Mouse (Mus musculus): ENCODE results near the gene Myo1b. TPM values are rescaled to one million over a fixed set of nuclear protein-coding genes. Genes with fewer than 3 reads are reported as not detected.

The Myo1b gene
- polyA plus RNA-seq, 1 experiment = 1.0 TPM

GRCm38 (mm10) chr1:51804296-51805039 is 111.4 kb downstream of the Myo1b start:
- Histone ChIP-seq H3K27me3 (ENCODE audit: control insufficient read depth, insufficient read depth, low read length) (no peaks in the 10 kb centered on the region), H3K4me3 (ENCODE audit: extremely low read depth, insufficient read depth, insufficient read length) (no peak overlapping the region), H3K36me3 (ENCODE audit: control insufficient read depth, insufficient read depth, low read length) (no peaks in the 10 kb centered on the region), H3K4me1 (ENCODE audit: control insufficient read depth, insufficient read depth, insufficient read length) (no peaks in the 10 kb centered on the region; the same call in 1 of the 2 replicates), H3K27ac (ENCODE audit: insufficient read depth, low read length) (no peak overlapping the region)
- no peak for TF ChIP-seq POLR2A (IDR thresholded peaks at IDR 0.05; ENCODE audit: low read depth, low read length)
- TF ChIP-seq CTCF (IDR thresholded peaks at IDR 0.05; ENCODE audit: extremely low read depth, insufficient read depth, insufficient read length, insufficient replicate concordance) = no peak
- whole genome bisulfite sequencing = 86% methylated on average over 12 of the region's 12 CpGs
- no peak for DNase-seq (ENCODE audit: low read depth in 1 of 2, low spot score in 2 of 2)

- H3K4me1 ChIP-seq (ENCODE audit: control insufficient read depth, insufficient read depth, insufficient read length) = no peaks in the 10 kb centered on the region
- TF ChIP-seq POLR2A (IDR thresholded peaks at IDR 0.05; ENCODE audit: low read depth, low read length) (no peak), CTCF (IDR thresholded peaks at IDR 0.05; ENCODE audit: extremely low read depth, insufficient read depth, insufficient read length, insufficient replicate concordance) (no peak)
- H3K4me3 ChIP-seq (ENCODE audit: extremely low read depth, insufficient read depth, insufficient read length) = no peak overlapping the region
- 87% methylated on average over 7 of the region's 7 CpGs for WGBS
- DNase-seq (ENCODE audit: low read depth in 1 of 2, low spot score in 2 of 2) = no peak
- H3K27ac ChIP-seq (ENCODE audit: insufficient read depth, low read length) = no peak overlapping the region
- H3K36me3 ChIP-seq (ENCODE audit: control insufficient read depth, insufficient read depth, low read length) = no peaks in the 10 kb centered on the region
- no peaks in the 10 kb centered on the region for H3K27me3 ChIP-seq (ENCODE audit: control insufficient read depth, insufficient read depth, low read length)
Measured at GRCm38 (mm10) chr1:51798011-51798471, 117.8 kb downstream of the Myo1b start.

DNA sequence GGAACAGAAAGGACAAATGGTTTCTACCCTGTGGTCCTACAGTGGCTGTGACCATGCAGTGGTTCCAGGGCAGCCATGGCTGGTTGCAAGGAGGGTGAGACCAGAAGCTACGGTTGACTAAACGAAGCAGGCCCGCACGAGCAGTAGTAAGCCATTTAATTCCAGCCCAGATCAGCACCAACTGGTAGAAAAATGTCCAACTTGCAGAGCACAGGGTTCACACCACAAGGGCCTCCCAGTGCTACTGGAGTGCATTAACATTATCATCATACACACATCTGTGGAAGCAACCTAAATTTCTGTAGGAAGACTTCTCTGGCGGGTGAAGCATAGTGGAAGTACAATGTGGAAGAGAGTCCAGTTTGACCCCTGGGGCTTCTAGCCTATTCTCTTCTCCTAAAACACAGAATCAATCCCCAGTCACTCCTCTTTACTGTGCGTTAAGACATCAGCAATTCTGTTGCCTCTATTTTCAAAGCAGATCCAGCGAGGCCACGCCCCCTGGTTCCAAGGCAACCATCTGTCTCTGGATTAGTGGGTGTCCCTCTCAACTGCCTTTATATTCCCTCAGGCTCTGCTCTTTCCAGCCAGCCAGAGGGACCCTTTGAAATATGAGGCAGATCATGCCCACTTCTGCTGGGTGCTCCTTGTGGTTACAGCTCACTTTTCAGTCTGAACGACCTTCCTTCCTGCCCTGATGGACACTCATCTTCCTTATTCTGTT is 120.1 kb downstream of the Myo1b start:
- DNase-seq (ENCODE audit: low read depth in 1 of 2, low spot score in 2 of 2) = no peak
- Histone ChIP-seq H3K4me1 (ENCODE audit: control insufficient read depth, insufficient read depth, insufficient read length) (no peaks in the 10 kb centered on the region), H3K27me3 (ENCODE audit: control insufficient read depth, insufficient read depth, low read length) (no peaks in the 10 kb centered on the region), H3K4me3 (ENCODE audit: extremely low read depth, insufficient read depth, insufficient read length) (no peak overlapping the region), H3K27ac (ENCODE audit: insufficient read depth, low read length) (no peak overlapping the region), H3K36me3 (ENCODE audit: control insufficient read depth, insufficient read depth, low read length) (no peaks in the 10 kb centered on the region)
- 87% methylated on average over 9 of the region's 9 CpGs for WGBS
- TF ChIP-seq POLR2A (IDR thresholded peaks at IDR 0.05; ENCODE audit: low read depth, low read length) (no peak), CTCF (IDR thresholded peaks at IDR 0.05; ENCODE audit: extremely low read depth, insufficient read depth, insufficient read length, insufficient replicate concordance) (no peak)

GRCm38 (mm10) chr1:51789269-51789668 is 126.6 kb downstream of the Myo1b start:
- 63% methylated on average over 6 of the region's 6 CpGs for WGBS
- Histone ChIP-seq H3K27ac (ENCODE audit: insufficient read depth, low read length) (no peak overlapping the region), H3K4me3 (ENCODE audit: extremely low read depth, insufficient read depth, insufficient read length) (no peak overlapping the region), H3K27me3 (ENCODE audit: control insufficient read depth, insufficient read depth, low read length) (no peaks in the 10 kb centered on the region), H3K4me1 (ENCODE audit: control insufficient read depth, insufficient read depth, insufficient read length) (no peaks in the 10 kb centered on the region), H3K36me3 (ENCODE audit: control insufficient read depth, insufficient read depth, low read length) (no peaks in the 10 kb centered on the region)
- TF ChIP-seq POLR2A (IDR thresholded peaks at IDR 0.05; ENCODE audit: low read depth, low read length) (no peak), CTCF (IDR thresholded peaks at IDR 0.05; ENCODE audit: extremely low read depth, insufficient read depth, insufficient read length, insufficient replicate concordance) (no peak)
- DNase-seq (ENCODE audit: low read depth in 1 of 2, low spot score in 2 of 2) = no peak

GRCm38 (mm10) chr1:51782091-51782490 is 133.8 kb downstream of the Myo1b start:
- H3K4me1 ChIP-seq (ENCODE audit: control insufficient read depth, insufficient read depth, insufficient read length) = no peaks in the 10 kb centered on the region
- no peak for DNase-seq (ENCODE audit: low read depth in 1 of 2, low spot score in 2 of 2)
- 83% methylated on average over 6 of the region's 6 CpGs for WGBS
- no peaks in the 10 kb centered on the region for H3K27me3 ChIP-seq (ENCODE audit: control insufficient read depth, insufficient read depth, low read length)
- no peak overlapping the region for H3K4me3 ChIP-seq (ENCODE audit: extremely low read depth, insufficient read depth, insufficient read length)
- no peak overlapping the region for H3K27ac ChIP-seq (ENCODE audit: insufficient read depth, low read length)
- H3K36me3 ChIP-seq (ENCODE audit: control insufficient read depth, insufficient read depth, low read length) = no peaks in the 10 kb centered on the region
- TF ChIP-seq CTCF (IDR thresholded peaks at IDR 0.05; ENCODE audit: extremely low read depth, insufficient read depth, insufficient read length, insufficient replicate concordance) = no peak
- no peak for TF ChIP-seq POLR2A (IDR thresholded peaks at IDR 0.05; ENCODE audit: low read depth, low read length)

DNA sequence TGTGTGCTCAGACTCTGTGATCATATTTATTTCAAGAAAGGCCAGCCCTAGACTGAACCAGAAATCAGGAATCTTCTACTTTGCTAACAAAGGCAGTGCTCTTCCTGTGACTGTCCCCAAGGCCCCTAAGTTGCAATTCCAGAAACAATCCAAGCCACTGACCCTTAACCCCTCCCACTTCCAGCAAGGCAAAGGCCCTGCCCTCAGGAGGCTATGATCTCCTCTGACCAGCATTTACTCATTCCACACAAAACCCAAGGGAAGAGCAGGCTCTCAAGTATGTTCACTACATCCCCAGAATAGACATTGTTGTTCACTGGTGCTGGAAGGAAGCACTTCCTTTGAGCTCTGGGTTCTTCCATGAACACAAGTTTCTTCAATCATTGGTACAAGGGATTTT is 135.5 kb downstream of the Myo1b start:
- no peak for TF ChIP-seq POLR2A (IDR thresholded peaks at IDR 0.05; ENCODE audit: low read depth, low read length)
- TF ChIP-seq CTCF (IDR thresholded peaks at IDR 0.05; ENCODE audit: extremely low read depth, insufficient read depth, insufficient read length, insufficient replicate concordance) = no peak
- no peaks in the 10 kb centered on the region for H3K36me3 ChIP-seq (ENCODE audit: control insufficient read depth, insufficient read depth, low read length)
- DNase-seq (ENCODE audit: low read depth in 1 of 2, low spot score in 2 of 2) = no peak
- H3K27me3 ChIP-seq (ENCODE audit: control insufficient read depth, insufficient read depth, low read length) = no peaks in the 10 kb centered on the region
- no peak overlapping the region for H3K27ac ChIP-seq (ENCODE audit: insufficient read depth, low read length)
- H3K4me1 ChIP-seq (ENCODE audit: control insufficient read depth, insufficient read depth, insufficient read length) = no peaks in the 10 kb centered on the region
- H3K4me3 ChIP-seq (ENCODE audit: extremely low read depth, insufficient read depth, insufficient read length) = no peak overlapping the region

GRCm38 (mm10) chr1:51778241-51778640 is 137.6 kb downstream of the Myo1b start:
- H3K27ac ChIP-seq (ENCODE audit: insufficient read depth, low read length) = no peak overlapping the region
- no peaks in the 10 kb centered on the region for H3K27me3 ChIP-seq (ENCODE audit: control insufficient read depth, insufficient read depth, low read length)
- H3K4me3 ChIP-seq (ENCODE audit: extremely low read depth, insufficient read depth, insufficient read length) = no peak overlapping the region
- H3K4me1 ChIP-seq (ENCODE audit: control insufficient read depth, insufficient read depth, insufficient read length) = no peaks in the 10 kb centered on the region
- WGBS = 94% methylated on average over 7 of the region's 7 CpGs
- no peak for DNase-seq (ENCODE audit: low read depth in 1 of 2, low spot score in 2 of 2)
- H3K36me3 ChIP-seq (ENCODE audit: control insufficient read depth, insufficient read depth, low read length) = no peaks in the 10 kb centered on the region
- TF ChIP-seq POLR2A (IDR thresholded peaks at IDR 0.05; ENCODE audit: low read depth, low read length) = no peak
- no peak for TF ChIP-seq CTCF (IDR thresholded peaks at IDR 0.05; ENCODE audit: extremely low read depth, insufficient read depth, insufficient read length, insufficient replicate concordance)

Data from spleen, adult 2 months (tissue).